Mouse (Mus musculus): ENCODE results near the gene Rtp1.

DNA sequence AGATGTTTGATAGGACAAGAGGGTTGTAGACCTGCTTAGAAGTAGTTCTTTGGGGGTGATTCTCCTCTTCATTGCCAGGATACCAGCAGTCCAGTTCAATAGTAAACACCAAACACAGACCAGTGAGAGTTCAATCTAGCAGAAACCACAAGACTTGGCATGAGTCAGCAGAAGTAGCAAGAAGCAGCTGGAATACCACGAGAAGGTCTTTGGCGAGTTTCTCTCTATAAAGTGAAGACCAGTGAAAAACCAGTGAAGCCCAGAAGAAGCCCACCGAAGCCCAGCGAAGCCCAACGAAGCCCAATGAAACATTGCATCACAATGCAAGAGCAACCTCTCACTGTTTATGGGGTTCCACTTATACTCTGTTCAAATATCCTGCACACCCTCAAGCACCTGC is 31.0 kb upstream of the Rtp1 start:
- TF ChIP-seq CTCF (IDR thresholded peaks at IDR 0.05; ENCODE audit: low read depth, low read length) (no peak), GATA1 (IDR thresholded peaks at IDR 0.05; ENCODE audit: borderline replicate concordance, low read length) (no peak), POLR2AphosphoS5 (IDR thresholded peaks at IDR 0.05; ENCODE audit: insufficient replicate concordance, low read depth, low read length) (no peak)
